Mouse (Mus musculus) adrenal gland, adult (tissue): ENCODE measurements at regions not wholly inside any gene's neighbourhood (a gene's known extent, or its start where the extent isn't known, plus 50 kb on each side); places are given as distances from the start of the nearest gene placed in this dataset.

Experiments used
- DNase-seq, 2 experiments: peaks; one replicate each; pipeline ENCODE4 v3.0.0; 2022 to 2023; ENCODE audit warnings: low spot score in 1 of 2; ENCODE audit not compliant: inconsistent age in 2 of 2

- no peak for DNase-seq
These were observed 67.5 kb upstream of the Mid1ip1 start for GRCm38 (mm10) chrX:10647332-10647731.

DNA sequence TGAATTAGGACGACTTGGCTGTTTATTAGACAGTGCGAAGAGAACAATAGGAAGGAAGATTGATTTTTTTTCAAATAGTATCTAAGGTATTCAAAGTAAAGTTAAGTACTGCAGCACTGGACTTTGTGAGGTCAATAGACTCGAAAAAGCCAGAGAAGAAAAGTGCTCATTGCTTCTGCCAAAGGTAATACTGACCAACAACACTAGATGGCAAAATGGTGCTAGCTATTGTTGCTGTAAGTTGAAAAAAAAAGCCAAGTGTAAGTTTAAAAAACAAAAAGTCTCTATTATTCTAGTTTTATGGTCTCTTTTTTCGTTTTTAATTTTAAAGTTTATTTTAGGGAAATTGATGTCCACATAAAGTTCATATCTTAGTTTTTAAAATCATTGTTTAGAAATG lies 63.9 kb upstream of the Mid1ip1 start:
- DNase-seq, result peak in 1 of 2 experiments; percentile 30
